Mouse (Mus musculus) gastrocnemius, postnatal 4 days (tissue): ENCODE results near the gene Ankrd13a. TPM values are rescaled to one million over a fixed set of nuclear protein-coding genes. Genes with fewer than 3 reads are reported as not detected.

Source experiments
- DNase-seq, 2 experiments: peaks; one replicate each; pipeline ENCODE4 v3.0.0; 2021 to 2022; ENCODE audit warnings: low spot score in 2 of 2, mixed read lengths in 2 of 2
- total RNA-seq, 2 experiments: library from RNA; stranded (reverse); gene quantifications; 2 replicates each; pipeline ENCODE4 v1.2.3; 2021

Ankrd13a gene
- total RNA-seq, 2 experiments from 2014 or later: 46.2 to 53.1 TPM

GRCm38 (mm10) chr5:114764812-114765735 is 9.4 kb upstream of the Ankrd13a start:
- DNase-seq: no peak

DNA sequence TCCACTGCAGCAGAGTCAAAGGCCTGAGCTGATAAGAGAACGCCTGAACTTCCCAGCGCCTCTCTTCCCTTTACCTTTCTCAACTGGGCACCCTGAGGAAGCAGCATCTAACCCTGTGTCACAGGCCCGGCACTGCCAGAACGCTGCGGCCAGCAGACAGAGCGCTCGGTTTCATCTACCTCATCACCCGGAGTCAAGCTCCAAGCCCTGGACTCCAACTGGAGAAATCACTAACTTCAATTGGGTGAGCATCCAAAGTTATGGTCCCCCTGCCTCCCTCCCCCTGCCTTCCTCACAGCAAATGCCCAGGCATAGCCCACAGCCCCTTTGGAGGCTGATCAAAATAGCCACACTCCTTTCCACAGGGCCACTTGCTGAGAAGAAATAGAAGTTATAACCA is 7.8 kb upstream of the Ankrd13a start:
- DNase-seq: no peak

GRCm38 (mm10) chr5:114767185-114767584 is 7.3 kb upstream of the Ankrd13a start:
- no peak for DNase-seq

DNA sequence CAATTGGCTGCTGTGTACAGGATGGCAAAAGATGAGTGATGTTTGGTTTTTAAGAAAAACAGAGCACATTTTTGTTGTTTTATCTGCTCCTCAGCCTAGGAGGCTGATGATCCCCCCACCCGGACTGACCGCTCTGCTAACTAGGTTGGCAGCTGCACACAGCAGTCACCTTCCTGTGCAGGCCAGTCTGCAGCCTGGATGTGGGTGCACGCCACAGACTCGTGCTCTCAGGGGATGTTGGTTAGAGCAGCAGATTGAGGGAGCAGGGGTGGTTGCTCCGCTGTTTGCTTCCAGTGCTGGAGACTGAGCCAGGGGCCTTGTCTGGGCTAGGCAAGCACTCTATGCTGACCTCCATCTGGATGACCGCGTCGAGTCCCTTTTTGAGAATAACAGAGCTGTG is 4.7 kb upstream of the Ankrd13a start:
- no peak for DNase-seq

DNA sequence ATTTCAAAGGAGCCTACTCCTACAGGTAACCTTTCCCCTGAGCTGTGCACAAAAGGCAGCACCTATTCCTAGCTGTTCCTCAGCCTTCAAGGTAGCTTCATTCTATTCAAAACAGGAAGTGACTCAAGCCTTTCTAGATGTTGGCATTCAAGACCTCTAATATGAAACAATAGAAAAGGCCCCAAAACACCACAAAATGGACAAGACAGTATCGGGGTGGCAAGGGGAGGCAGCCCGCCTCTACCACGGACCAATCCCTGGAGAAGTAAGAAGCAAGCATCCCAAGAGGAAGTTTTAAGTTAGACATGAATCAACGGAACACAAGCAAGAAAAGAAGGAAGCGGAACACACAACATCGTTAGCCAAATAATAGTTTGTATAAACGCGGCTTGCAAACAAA is 2.7 kb upstream of the Ankrd13a start:
- DNase-seq: no peak

GRCm38 (mm10) chr5:114772456-114773203 is 1.8 kb upstream of the Ankrd13a start:
- DNase-seq: peak; percentile 56 to 68

GRCm38 (mm10) chr5:114773211-114773710 is 1.2 kb upstream of the Ankrd13a start:
- peak; percentile 98 for DNase-seq

GRCm38 (mm10) chr5:114773780-114774179 is 697 bp upstream of the Ankrd13a start:
- DNase-seq: no peak

DNA sequence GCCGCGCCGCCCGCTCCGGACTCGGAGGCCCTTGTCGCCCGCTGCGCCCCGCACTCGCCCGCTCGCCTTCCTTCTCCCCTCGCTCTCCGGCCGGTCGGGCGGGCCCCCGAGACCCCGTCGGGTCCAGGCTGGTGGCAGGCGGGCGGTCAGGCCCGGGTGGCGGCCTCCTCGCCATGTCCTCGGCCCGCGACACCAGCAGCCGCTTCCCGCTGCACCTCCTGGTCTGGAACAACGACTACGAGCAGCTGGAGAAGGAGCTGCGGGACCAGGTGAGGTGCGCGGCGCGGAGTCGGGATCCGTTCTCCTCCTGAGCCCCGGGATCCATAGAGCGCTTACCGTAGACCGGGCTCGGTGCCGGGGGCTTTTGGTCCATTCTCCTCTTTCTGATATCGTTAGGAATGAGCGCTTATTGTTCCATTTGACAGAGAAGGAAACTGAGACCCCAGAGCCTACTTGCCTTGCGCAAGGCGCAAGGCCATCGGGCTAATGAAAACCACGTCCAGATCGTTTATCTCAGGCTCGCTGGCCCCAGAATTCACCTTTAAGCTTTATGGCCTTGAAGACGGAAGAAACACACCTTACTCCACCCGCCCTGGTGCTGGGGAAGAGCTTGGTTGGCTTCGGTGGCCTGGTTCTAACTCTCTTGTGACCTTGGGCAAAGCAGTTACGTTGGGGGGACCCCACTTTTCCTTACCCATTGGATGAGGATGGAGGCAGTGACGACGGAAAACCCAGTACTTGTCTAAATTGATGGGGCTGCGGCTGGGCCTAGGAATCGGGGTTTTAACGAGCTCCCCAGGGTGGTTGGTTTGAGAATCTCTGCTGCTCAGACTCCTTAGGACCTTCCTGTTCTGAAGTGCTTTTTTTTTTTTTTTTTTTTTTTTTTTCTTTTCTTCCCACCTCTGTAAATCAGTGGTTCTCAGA is 841 bp downstream of the Ankrd13a start, which contains the start of gene Git2:
Gene Git2 (minus strand): TSS at position 462 of the 924 bp plus-strand sequence.
- DNase-seq: no peak

DNA sequence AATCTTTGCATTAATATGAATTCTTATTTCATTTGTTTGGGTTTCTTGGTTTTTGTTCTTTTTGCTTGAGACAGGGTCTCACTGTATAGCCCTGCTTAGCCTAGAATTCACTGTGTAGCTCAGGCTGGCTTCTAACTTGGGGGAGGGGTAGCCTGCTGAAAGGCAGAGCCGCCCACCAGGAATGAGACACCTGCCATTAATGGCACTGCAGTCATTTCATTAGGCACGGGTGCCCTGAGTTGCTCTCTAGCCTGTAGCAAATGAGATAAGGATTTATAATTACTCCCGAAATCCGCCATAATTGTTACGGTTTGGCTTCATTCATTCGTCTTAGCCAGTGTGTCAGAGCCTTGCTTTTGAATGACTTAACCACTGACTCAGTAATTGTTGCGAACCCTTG is 1.7 kb downstream of the Ankrd13a start:
- no peak for DNase-seq

DNA sequence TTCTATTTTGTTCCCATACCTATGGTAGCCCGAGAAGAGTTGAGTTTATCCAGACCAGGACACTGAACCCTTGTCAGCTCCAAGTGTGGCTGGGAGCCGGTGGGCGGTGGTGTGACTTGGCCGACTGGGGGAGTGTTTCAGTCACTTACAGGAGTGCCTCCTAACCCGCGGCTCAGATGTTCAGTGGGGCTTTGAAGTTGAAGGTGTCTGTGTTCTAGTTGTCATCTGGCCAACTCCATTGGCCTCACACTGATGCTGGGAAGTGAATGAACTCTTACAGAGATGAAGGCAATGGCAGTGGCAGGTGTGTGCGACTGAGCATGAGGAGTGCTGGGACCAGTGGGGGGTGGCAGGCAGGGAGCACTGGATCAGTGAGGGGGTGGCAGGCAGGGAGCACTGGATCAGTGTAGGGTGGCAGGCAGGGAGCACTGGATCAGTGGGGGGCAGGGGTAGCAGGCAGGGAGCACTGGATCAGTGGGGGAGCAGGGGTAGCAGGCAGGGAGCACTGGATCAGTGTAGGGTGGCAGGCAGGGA is 5.5 kb downstream of the Ankrd13a start:
- DNase-seq: no peak

DNA sequence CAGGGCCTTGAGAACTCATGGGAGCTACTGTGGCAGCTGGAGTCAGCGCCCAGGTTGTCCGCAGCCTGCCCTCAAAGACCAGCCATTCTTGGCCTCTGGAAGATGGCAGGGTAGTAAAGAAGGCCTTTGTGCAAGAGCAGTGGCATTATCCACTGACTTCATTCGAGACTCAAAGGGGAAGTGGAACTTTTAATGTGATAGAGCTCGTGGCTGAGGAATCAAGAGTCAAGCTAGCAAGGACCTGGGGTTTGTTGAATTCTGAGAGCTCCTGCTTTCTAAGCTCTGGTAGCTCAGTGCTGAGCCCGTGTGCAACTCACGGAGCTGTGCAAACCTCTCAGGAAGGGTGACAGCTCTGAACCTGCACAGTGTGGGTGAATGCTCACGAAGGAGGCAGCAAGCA is 6.4 kb downstream of the Ankrd13a start:
- DNase-seq: no peak

GRCm38 (mm10) chr5:114782991-114783390 is 8.5 kb downstream of the Ankrd13a start:
- DNase-seq: no peak

DNA sequence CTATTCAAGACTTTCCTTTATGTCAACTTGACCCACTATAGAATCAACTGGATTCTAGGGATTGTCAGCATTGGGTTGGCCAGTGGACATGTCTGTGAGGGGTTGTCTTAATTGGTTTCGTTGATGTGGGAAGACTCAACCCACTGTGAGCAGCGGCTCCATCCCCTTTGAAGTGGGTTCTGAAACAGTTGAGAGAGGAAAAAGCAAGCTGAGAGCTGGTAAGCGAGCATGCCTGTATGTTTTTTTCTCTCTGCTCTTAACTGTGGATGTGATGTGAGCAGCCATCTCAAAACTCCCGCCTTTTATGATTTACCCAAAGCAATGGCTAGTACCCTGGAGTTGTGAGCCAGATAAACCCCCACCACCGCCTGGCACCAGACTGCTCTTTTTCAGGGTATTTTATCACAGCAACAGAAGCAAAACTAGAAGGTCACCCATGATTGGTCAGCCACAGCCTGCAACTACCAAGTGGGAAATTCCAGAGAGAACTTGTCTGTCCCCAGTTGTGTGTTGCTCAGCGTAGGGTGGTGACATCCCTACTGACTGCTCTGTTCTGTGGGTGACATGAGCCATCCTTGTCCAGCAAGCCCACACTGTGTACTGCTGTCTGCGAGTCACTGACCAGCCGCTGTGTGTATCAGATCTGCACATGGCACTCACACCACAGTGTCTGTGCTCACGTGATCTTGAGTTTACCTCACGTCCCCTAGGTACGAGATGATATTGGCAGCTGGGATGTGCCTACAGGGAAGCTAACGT is 9.1 kb downstream of the Ankrd13a start:
- no peak for DNase-seq

DNA sequence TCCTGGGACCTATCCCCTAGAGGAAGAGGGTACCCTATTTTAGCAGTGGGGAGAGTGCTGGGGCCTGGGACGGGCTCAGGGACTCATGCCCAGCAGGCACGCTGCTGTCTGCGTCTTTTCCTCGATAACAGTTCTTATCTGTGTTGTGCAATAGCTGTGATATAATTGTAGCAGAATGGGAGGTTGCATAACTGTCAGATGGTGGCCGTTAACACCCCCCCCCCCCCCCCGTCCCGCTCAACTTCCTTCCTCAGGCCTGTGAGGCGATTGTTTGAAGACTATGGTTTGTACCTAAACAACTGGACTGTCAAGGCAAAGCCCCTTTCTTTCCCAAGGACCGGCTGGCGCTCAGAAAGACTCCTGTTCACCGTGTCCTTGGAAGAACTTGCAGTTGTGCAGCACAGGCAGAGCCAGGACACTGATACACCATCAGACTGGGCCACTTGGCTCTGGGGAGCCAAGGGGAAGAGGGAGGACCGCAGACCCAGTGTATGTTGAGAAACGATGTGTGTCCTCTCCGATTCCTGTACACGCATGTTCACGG is 10.2 kb downstream of the Ankrd13a start:
- DNase-seq: no peak

GRCm38 (mm10) chr5:114785196-114785595 is 10.7 kb downstream of the Ankrd13a start:
- DNase-seq: no peak

DNA sequence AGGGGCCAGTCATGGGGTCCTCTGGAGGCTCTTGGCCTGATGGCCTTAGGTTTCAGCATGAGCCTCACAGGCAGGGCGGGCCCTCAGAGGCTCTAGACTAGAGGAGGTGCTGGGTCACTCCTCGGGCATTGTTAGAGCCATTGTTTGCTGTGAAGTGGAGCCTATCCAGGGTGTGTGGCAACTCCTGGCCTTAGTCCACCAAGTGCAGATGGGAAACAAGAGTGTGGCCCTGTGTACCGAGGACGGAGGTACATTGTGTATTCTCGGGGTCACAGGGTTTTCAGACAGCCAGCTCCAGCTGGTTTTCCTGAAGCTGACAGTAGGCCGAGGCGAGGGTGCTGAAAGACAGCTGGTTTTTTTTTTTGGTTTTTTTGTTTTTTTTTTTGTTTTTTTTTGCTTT is 18.8 kb downstream of the Ankrd13a start:
- DNase-seq: no peak

DNA sequence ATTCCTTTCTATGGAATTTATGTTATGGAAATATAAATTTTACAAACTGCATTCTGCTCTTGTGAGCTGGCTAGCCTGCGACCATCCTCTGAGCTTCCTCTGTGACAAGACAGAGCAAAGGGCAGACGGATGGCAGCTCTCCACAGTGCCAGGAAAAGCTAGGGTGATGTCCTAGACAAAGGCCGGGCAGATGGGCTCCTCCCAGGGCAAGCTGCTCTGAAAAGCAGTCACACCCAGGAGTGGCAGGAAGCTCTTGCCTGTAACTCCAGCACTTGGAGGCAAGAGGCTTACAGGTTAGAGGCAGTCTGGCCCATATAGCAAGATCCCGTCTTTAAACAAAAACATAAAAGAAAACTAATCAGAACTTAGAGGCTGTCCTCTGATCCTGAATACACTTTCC is 20.1 kb downstream of the Ankrd13a start:
- DNase-seq: no peak

GRCm38 (mm10) chr5:114795231-114795630 is 20.8 kb downstream of the Ankrd13a start:
- no peak for DNase-seq

GRCm38 (mm10) chr5:114795653-114796052 is 21.2 kb downstream of the Ankrd13a start:
- DNase-seq: no peak
